ENCODE assay signal across 16 mouse cellular contexts in the genomic region with DNA sequence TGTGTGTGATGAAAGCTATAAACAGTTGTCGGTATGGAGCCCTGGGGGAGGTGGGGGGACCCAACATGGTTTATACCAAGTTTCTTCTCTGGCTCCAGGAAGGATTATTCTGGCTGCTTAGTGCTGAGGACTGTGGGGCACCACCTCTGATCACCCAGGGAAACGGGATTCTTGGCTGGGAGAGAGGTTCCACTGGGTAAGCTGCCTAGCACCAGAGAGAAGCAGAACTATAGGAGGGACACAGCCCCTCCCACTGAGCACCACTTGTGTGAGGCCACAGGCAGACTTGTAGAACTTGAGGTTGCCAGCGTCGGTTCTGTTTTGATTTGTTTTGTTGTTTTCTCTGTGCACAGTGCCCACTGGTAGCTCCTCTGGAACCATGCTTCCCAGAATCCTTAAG. TPM values are rescaled to one million over a fixed set of nuclear protein-coding genes. Genes with fewer than 3 reads are reported as not detected.
DNase-seq lines count a peak whose midpoint lies in the region; ATAC-seq and TF ChIP-seq lines count a peak whose summit lies in the region.
"Had no signal": no experiment of that assay in that cellular context is flagged by ENCODE, and none has a peak within 500 bp of the region (broad histone marks: within the 10 kb centered on the region; RNA-seq: fewer than 3 reads in every experiment).

No protein-coding gene starts in this region.

- peaks cover 10% of the 10 kb centered on the region for H3K4me1 ChIP-seq in hindbrain, embryonic 16.5 days (ENCODE audit: control insufficient read depth, insufficient read depth, low read depth, low read length)
- H3K4me1 ChIP-seq in hindbrain, embryonic 11.5 days (replicated peaks; ENCODE audit: control insufficient read depth, insufficient read depth, low read length): no peaks in the 10 kb centered on the region
- peaks cover 4% of the 10 kb centered on the region; the same call in 1 of the 2 replicates for H3K4me1 ChIP-seq in lung, adult 2 months (ENCODE audit: control insufficient read depth, insufficient read depth, low read length)
- peaks cover 10% of the 10 kb centered on the region for H3K4me1 ChIP-seq in limb, embryonic 12.5 days (replicated peaks)

- 63% methylated on average over 4 of the region's 4 CpGs for WGBS in hindbrain, embryonic 16.5 days
- 70% methylated on average over 4 of the region's 4 CpGs for WGBS in hindbrain, embryonic 11.5 days
- WGBS in lung, adult 2 months: 63% methylated on average over 4 of the region's 4 CpGs
- WGBS in limb, embryonic 12.5 days: 45% methylated on average over 4 of the region's 4 CpGs

- TF ChIP-seq POLR2A in lung, adult 2 months (IDR thresholded peaks at IDR 0.05; ENCODE audit: borderline replicate concordance, extremely low read depth, low read depth, low read length): no peak

- H3K4me2 ChIP-seq in hindbrain, embryonic 16.5 days (ENCODE audit: low read length): no peak overlapping the region
- H3K4me2 ChIP-seq in hindbrain, embryonic 11.5 days (replicated peaks; ENCODE audit: low read depth, low read length): no peak overlapping the region
- H3K4me2 ChIP-seq in limb, embryonic 12.5 days: no peak overlapping the region
- H3K4me2 ChIP-seq: embryonic facial prominence, embryonic 12.5 days; heart, embryonic 15.5 days; liver, embryonic 11.5 days had no signal

- H3K27ac ChIP-seq in hindbrain, embryonic 16.5 days (ENCODE audit: low read depth, low read length): no peak overlapping the region
- H3K27ac ChIP-seq in hindbrain, embryonic 11.5 days (ENCODE audit: low read depth, low read length): no peak overlapping the region
- H3K27ac ChIP-seq in limb, embryonic 12.5 days: peak overlapping the region; percentile 41; the same call in 1 of the 2 replicates
- H3K27ac ChIP-seq: embryonic facial prominence, embryonic 12.5 days; heart, embryonic 15.5 days; midbrain, embryonic 10.5 days had no signal

- no peak overlapping the region for H3K4me3 ChIP-seq in hindbrain, embryonic 16.5 days (ENCODE audit: low read length)
- no peak overlapping the region for H3K4me3 ChIP-seq in hindbrain, embryonic 11.5 days (ENCODE audit: low read depth, low read length)
- no peak overlapping the region for H3K4me3 ChIP-seq in lung, adult 2 months (replicated peaks; ENCODE audit: extremely low read depth, low read depth, low read length)
- no peak overlapping the region for H3K4me3 ChIP-seq in limb, embryonic 12.5 days (replicated peaks)
- H3K4me3 ChIP-seq: embryonic facial prominence, embryonic 12.5 days; heart, embryonic 15.5 days; midbrain, embryonic 10.5 days had no signal

- no peaks in the 10 kb centered on the region for H3K27me3 ChIP-seq in hindbrain, embryonic 16.5 days (replicated peaks; ENCODE audit: control insufficient read depth, insufficient read depth, low read length)
- H3K27me3 ChIP-seq in hindbrain, embryonic 11.5 days (ENCODE audit: control insufficient read depth, insufficient read depth, low read length): no peaks in the 10 kb centered on the region
- no peaks in the 10 kb centered on the region for H3K27me3 ChIP-seq in limb, embryonic 12.5 days
- H3K27me3 ChIP-seq: embryonic facial prominence, embryonic 12.5 days; heart, embryonic 15.5 days had no signal

- no peaks in the 10 kb centered on the region for H3K9me3 ChIP-seq in hindbrain, embryonic 16.5 days (ENCODE audit: control insufficient read depth, low read length)
- H3K9me3 ChIP-seq in hindbrain, embryonic 11.5 days (ENCODE audit: control insufficient read depth, low read length): no peaks in the 10 kb centered on the region
- H3K9me3 ChIP-seq in limb, embryonic 12.5 days: no peaks in the 10 kb centered on the region
- H3K9me3 ChIP-seq: embryonic facial prominence, embryonic 12.5 days; heart, embryonic 15.5 days; midbrain, embryonic 10.5 days had no signal

- peak; percentile 27 for DNase-seq in cerebellum, adult 11-12 months
- DNase-seq in cerebellum, postnatal 36 days: no peak
- no peak for DNase-seq in hindbrain, embryonic 11.5 days (ENCODE audit: low spot score)
- DNase-seq in lung, postnatal 10 days: peak; percentile 8
- no peak for DNase-seq in lung, adult 2 months
- no peak for DNase-seq in adrenal gland, postnatal 4 days (ENCODE audit: low spot score in 2 of 2)
- DNase-seq: adrenal gland, postnatal 14 days; kidney, adult 8-10 months; kidney, postnatal 36 days; thymus, adult 18-20 months had no signal

- TF ChIP-seq CTCF in lung, adult 2 months (IDR thresholded peaks at IDR 0.05; ENCODE audit: insufficient read depth, low read length): no peak

- no peak overlapping the region for H3K9ac ChIP-seq in hindbrain, embryonic 16.5 days (ENCODE audit: low read depth, low read length)
- no peak overlapping the region for H3K9ac ChIP-seq in hindbrain, embryonic 11.5 days (ENCODE audit: low read depth, low read length)
- H3K9ac ChIP-seq in limb, embryonic 12.5 days (replicated peaks): no peak overlapping the region
- H3K9ac ChIP-seq: embryonic facial prominence, embryonic 12.5 days; heart, embryonic 15.5 days had no signal

- 0 out of 2 replicates have a peak, but pooled peaks cover 5% of the 10 kb centered on the region for H3K36me3 ChIP-seq in hindbrain, embryonic 16.5 days (ENCODE audit: control insufficient read depth, insufficient read depth, low read length)
- H3K36me3 ChIP-seq in hindbrain, embryonic 11.5 days (ENCODE audit: control insufficient read depth, insufficient read depth, low read length): no peaks in the 10 kb centered on the region
- H3K36me3 ChIP-seq in limb, embryonic 12.5 days: peaks cover 17% of the 10 kb centered on the region

- peak; percentile 62 for ATAC-seq in hindbrain, embryonic 16.5 days
- ATAC-seq in hindbrain, embryonic 11.5 days (ENCODE audit: low FRiP score): no peak
- ATAC-seq in limb, embryonic 12.5 days (ENCODE audit: insufficient number of reproducible peaks, insufficient read depth, low FRiP score, low TSS enrichment, low read depth): no peak

RNA-seq across cellular contexts. Expression of gene Eef1akmt2, which starts 1.5 kb away (rescaled TPM):
- 79.0 and 87.6 TPM in 2 replicates for polyA plus RNA-seq in hindbrain, embryonic 16.5 days (2015; fragmentation: Nextera tagmentation; extraction: Ambion mirVana)
- polyA plus RNA-seq in hindbrain, embryonic 11.5 days (2014; fragmentation: Nextera tagmentation; extraction: Ambion mirVana): 93.0 and 93.5 TPM in 2 replicates
- 6.3 and 7.8 TPM in 2 replicates for polyA plus RNA-seq in lung, adult 2 months (2012; rRNA removed)
- polyA plus RNA-seq in limb, embryonic 12.5 days (2016; fragmentation: Nextera tagmentation; extraction: Ambion mirVana): 78.1 and 80.3 TPM in 2 replicates
- 10 to 100 TPM; 36.0 to 36.2 TPM for total RNA-seq in adrenal gland, postnatal 4 days (2021)

RNA-seq across cellular contexts. Expression of gene Abraxas2, which starts 5.1 kb away (rescaled TPM):
- 34.0 and 35.7 TPM in 2 replicates for polyA plus RNA-seq in hindbrain, embryonic 16.5 days (2015; fragmentation: Nextera tagmentation; extraction: Ambion mirVana)
- 39.0 TPM in 2 replicates for polyA plus RNA-seq in hindbrain, embryonic 11.5 days (2014; fragmentation: Nextera tagmentation; extraction: Ambion mirVana)
- 7.8 and 12.2 TPM in 2 replicates for polyA plus RNA-seq in lung, adult 2 months (2012; rRNA removed)
- polyA plus RNA-seq in limb, embryonic 12.5 days (2016; fragmentation: Nextera tagmentation; extraction: Ambion mirVana): 40.4 and 40.8 TPM in 2 replicates
- total RNA-seq in adrenal gland, postnatal 4 days (2021): 10 to 100 TPM; 39.4 to 42.2 TPM

RNA-seq across cellular contexts. Expression of gene Fam53b, which starts 40.3 kb away (rescaled TPM):
- polyA plus RNA-seq in hindbrain, embryonic 16.5 days (2015; fragmentation: Nextera tagmentation; extraction: Ambion mirVana): 14.7 and 16.3 TPM in 2 replicates
- polyA plus RNA-seq in hindbrain, embryonic 11.5 days (2014; fragmentation: Nextera tagmentation; extraction: Ambion mirVana): 16.9 and 17.0 TPM in 2 replicates
- polyA plus RNA-seq in lung, adult 2 months (2012; rRNA removed): 79.4 and 80.3 TPM in 2 replicates
- polyA plus RNA-seq in limb, embryonic 12.5 days (2016; fragmentation: Nextera tagmentation; extraction: Ambion mirVana): 27.7 and 29.8 TPM in 2 replicates
- total RNA-seq in adrenal gland, postnatal 4 days (2021): 10 to 100 TPM; 69.7 to 74.4 TPM

Comparison
In these comparisons a context has a peak if more than half of its experiments do, and no peak if none do; other contexts are left out.
1. DNase-seq: peak in cerebellum, adult 11-12 months (single experiment) and lung, postnatal 10 days (single experiment); none in cerebellum, postnatal 36 days (0 of 2), hindbrain, embryonic 11.5 days (single experiment), lung, adult 2 months (single experiment) and adrenal gland, postnatal 4 days (0 of 2).